Mouse (Mus musculus): ENCODE data around the gene Fuk. TPM values are rescaled to one million over a fixed set of nuclear protein-coding genes. Genes with fewer than 3 reads are reported as not detected.

The Fuk gene
- polyA plus RNA-seq, 1 experiment, result 2.9 TPM

- no peak overlapping the region for H3K4me3 ChIP-seq (ENCODE audit: insufficient read depth, low read depth, low read length)
- no peak overlapping the region for H3K27ac ChIP-seq (replicated peaks; ENCODE audit: low read depth, low read length)
- no peaks in the 10 kb centered on the region for H3K4me1 ChIP-seq (ENCODE audit: control insufficient read depth, insufficient read depth, insufficient read length, low read length)
Measured at GRCm38 (mm10) chr8:110901056-110901455, 1.2 kb downstream of the Fuk start.

- H3K27ac ChIP-seq (replicated peaks; ENCODE audit: low read depth, low read length), result no peak overlapping the region
Measured at GRCm38 (mm10) chr8:110897495-110897894, 4.8 kb downstream of the Fuk start.

DNA sequence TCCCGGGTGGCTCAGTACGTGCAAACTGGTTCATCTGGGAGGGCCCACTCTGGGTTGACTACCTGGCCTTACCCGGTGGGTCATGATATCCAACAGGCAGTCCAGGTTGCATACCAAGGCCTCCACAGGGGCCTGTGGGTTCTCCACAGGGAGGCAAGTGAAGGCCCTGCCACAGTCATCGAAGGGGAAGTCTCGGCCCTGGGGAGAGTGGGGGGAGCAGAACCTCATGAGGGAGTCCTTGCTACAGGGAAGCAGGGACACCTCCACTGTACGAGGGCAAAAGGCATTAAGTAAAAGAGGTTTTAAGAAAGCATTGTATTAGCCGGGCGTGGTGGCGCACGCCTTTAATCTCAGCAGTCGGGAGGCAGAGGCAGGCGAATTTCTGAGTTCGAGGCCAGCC lies 6.5 kb downstream of the Fuk start:
- Histone ChIP-seq H3K4me1 (ENCODE audit: control insufficient read depth, insufficient read depth, insufficient read length, low read length) (no peaks in the 10 kb centered on the region), H3K4me3 (ENCODE audit: insufficient read depth, low read depth, low read length) (no peak overlapping the region), H3K27ac (replicated peaks; ENCODE audit: low read depth, low read length) (no peak overlapping the region)

More at GRCm38 (mm10) chr8:110897495-110897894, 4.8 kb downstream of the Fuk start:
- Histone ChIP-seq H3K4me1 (ENCODE audit: control insufficient read depth, insufficient read depth, insufficient read length, low read length) (no peaks in the 10 kb centered on the region), H3K4me3 (ENCODE audit: insufficient read depth, low read depth, low read length) (no peak overlapping the region)

DNA sequence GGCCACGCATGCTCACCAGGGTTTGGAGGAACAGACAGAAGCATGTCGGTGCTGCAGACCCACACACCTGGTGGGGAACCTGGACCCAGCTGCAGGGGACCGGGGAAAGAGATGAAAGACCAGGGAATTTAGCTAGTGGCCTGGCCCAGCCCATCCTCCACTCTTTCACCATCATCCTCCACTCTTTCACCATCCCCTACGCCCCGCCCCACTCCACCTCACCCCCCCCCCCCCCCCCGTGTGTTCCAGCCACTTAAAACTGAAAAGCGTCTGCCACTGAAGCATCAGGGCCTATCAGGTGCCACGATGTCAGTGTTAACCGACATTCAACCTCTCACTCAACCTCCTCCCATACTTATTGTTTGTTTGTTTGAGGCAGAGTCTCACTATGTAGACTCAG lies 7.0 kb downstream of the Fuk start:
- Histone ChIP-seq H3K4me1 (ENCODE audit: control insufficient read depth, insufficient read depth, insufficient read length, low read length) (no peaks in the 10 kb centered on the region), H3K4me3 (ENCODE audit: insufficient read depth, low read depth, low read length) (no peak overlapping the region), H3K27ac (replicated peaks; ENCODE audit: low read depth, low read length) (no peak overlapping the region)

- H3K27ac ChIP-seq (replicated peaks; ENCODE audit: low read depth, low read length), result no peak overlapping the region
- H3K4me1 ChIP-seq (ENCODE audit: control insufficient read depth, insufficient read depth, insufficient read length, low read length), result no peaks in the 10 kb centered on the region
- H3K4me3 ChIP-seq (ENCODE audit: insufficient read depth, low read depth, low read length), result no peak overlapping the region
Measured at GRCm38 (mm10) chr8:110894851-110895250, 7.4 kb downstream of the Fuk start.

GRCm38 (mm10) chr8:110892913-110893312 lies 9.4 kb downstream of the Fuk start:
- H3K4me1 ChIP-seq (ENCODE audit: control insufficient read depth, insufficient read depth, insufficient read length, low read length), result no peaks in the 10 kb centered on the region
- H3K27ac ChIP-seq (replicated peaks; ENCODE audit: low read depth, low read length), result no peak overlapping the region
- H3K4me3 ChIP-seq (ENCODE audit: insufficient read depth, low read depth, low read length), result no peak overlapping the region

GRCm38 (mm10) chr8:110892040-110892439 lies 10.2 kb downstream of the Fuk start:
- Histone ChIP-seq H3K4me1 (ENCODE audit: control insufficient read depth, insufficient read depth, insufficient read length, low read length) (no peaks in the 10 kb centered on the region), H3K27ac (replicated peaks; ENCODE audit: low read depth, low read length) (no peak overlapping the region), H3K4me3 (ENCODE audit: insufficient read depth, low read depth, low read length) (no peak overlapping the region)

GRCm38 (mm10) chr8:110889904-110890470 lies 12.3 kb downstream of the Fuk start:
- H3K4me3 ChIP-seq (ENCODE audit: insufficient read depth, low read depth, low read length), result no peak overlapping the region
- no peaks in the 10 kb centered on the region for H3K4me1 ChIP-seq (ENCODE audit: control insufficient read depth, insufficient read depth, insufficient read length, low read length)
- H3K27ac ChIP-seq (replicated peaks; ENCODE audit: low read depth, low read length), result no peak overlapping the region

- Histone ChIP-seq H3K4me1 (ENCODE audit: control insufficient read depth, insufficient read depth, insufficient read length, low read length) (no peaks in the 10 kb centered on the region), H3K27ac (replicated peaks; ENCODE audit: low read depth, low read length) (no peak overlapping the region), H3K4me3 (ENCODE audit: insufficient read depth, low read depth, low read length) (no peak overlapping the region)
Measured at GRCm38 (mm10) chr8:110888860-110889259, 13.4 kb downstream of the Fuk start.

DNA sequence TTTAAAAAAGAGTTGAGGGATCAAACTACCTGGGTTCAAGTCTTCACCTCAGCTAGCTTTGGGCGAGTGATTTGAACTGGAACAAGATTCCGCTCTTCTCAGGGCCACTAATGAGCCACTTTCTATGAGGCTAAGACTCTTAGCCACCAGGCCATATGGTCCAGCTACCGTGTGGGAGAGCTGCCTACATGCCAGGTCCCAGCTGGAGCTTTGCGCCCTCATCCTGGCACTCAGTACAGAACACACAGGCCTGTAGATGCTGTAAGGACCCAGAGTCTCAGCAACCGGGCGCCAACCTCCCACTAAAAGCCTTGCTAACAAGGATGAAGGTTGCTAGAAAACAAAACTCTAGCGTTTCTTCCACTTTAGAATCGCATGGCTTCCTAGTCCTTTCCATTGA lies 13.8 kb downstream of the Fuk start:
- Histone ChIP-seq H3K4me3 (ENCODE audit: insufficient read depth, low read depth, low read length) (no peak overlapping the region), H3K27ac (replicated peaks; ENCODE audit: low read depth, low read length) (no peak overlapping the region), H3K4me1 (ENCODE audit: control insufficient read depth, insufficient read depth, insufficient read length, low read length) (no peaks in the 10 kb centered on the region)

GRCm38 (mm10) chr8:110887551-110887950 lies 14.7 kb downstream of the Fuk start:
- Histone ChIP-seq H3K4me3 (ENCODE audit: insufficient read depth, low read depth, low read length) (no peak overlapping the region), H3K27ac (replicated peaks; ENCODE audit: low read depth, low read length) (no peak overlapping the region), H3K4me1 (ENCODE audit: control insufficient read depth, insufficient read depth, insufficient read length, low read length) (no peaks in the 10 kb centered on the region)

GRCm38 (mm10) chr8:110886634-110887033 lies 15.7 kb downstream of the Fuk start:
- no peak overlapping the region for H3K27ac ChIP-seq (replicated peaks; ENCODE audit: low read depth, low read length)
- H3K4me1 ChIP-seq (ENCODE audit: control insufficient read depth, insufficient read depth, insufficient read length, low read length), result no peaks in the 10 kb centered on the region
- H3K4me3 ChIP-seq (ENCODE audit: insufficient read depth, low read depth, low read length), result no peak overlapping the region

- Histone ChIP-seq H3K4me1 (ENCODE audit: control insufficient read depth, insufficient read depth, insufficient read length, low read length) (no peaks in the 10 kb centered on the region), H3K4me3 (ENCODE audit: insufficient read depth, low read depth, low read length) (no peak overlapping the region), H3K27ac (replicated peaks; ENCODE audit: low read depth, low read length) (no peak overlapping the region)
Measured at GRCm38 (mm10) chr8:110883824-110884223, 18.5 kb downstream of the Fuk start.

GRCm38 (mm10) chr8:110881741-110882310 lies 20.5 kb downstream of the Fuk start:
- H3K4me3 ChIP-seq (ENCODE audit: insufficient read depth, low read depth, low read length), result no peak overlapping the region
- H3K27ac ChIP-seq (replicated peaks; ENCODE audit: low read depth, low read length), result no peak overlapping the region
- no peaks in the 10 kb centered on the region for H3K4me1 ChIP-seq (ENCODE audit: control insufficient read depth, insufficient read depth, insufficient read length, low read length)

GRCm38 (mm10) chr8:110877862-110878261 lies 24.4 kb downstream of the Fuk start:
- no peak overlapping the region for H3K4me3 ChIP-seq (ENCODE audit: insufficient read depth, low read depth, low read length)
- no peak overlapping the region for H3K27ac ChIP-seq (replicated peaks; ENCODE audit: low read depth, low read length)
- no peaks in the 10 kb centered on the region for H3K4me1 ChIP-seq (ENCODE audit: control insufficient read depth, insufficient read depth, insufficient read length, low read length)

DNA sequence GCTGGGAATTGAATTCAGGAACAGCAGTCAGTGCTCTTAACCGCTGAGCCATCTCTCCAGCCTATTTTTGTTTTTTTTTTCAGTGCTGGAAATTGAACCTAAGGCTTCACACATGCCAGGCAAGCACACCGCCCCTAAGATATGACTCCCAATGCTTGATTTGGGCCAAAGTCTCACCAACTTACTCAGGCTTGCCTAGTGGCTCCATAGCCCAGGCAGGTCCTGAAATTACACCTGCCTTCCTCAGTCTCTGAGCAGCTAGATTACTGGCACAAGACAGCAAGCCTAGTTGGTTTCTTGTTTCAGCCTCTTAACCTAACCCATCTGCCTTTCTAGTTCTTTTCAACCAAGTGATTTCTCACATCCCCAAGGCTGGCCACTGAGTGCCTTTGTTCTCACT lies 31.8 kb downstream of the Fuk start:
- Histone ChIP-seq H3K4me1 (ENCODE audit: control insufficient read depth, insufficient read depth, insufficient read length, low read length) (no peaks in the 10 kb centered on the region), H3K27ac (replicated peaks; ENCODE audit: low read depth, low read length) (no peak overlapping the region), H3K4me3 (ENCODE audit: insufficient read depth, low read depth, low read length) (no peak overlapping the region)

Data from brown adipose tissue, adult 24 weeks (tissue).